Mouse (Mus musculus) liver, embryonic 14.5 days (tissue): Measurements from ENCODE around the gene Lpo. TPM values are rescaled to one million over a fixed set of nuclear protein-coding genes. Genes with fewer than 3 reads are reported as not detected.

Source experiments
- ATAC-seq: fragments of 200-750 bp; cut with Nextera tagmentation; 2 replicates; pipeline ENCODE4 v1.8.0; 2017; ENCODE audit warnings: moderate number of reproducible peaks, mild to moderate bottlenecking, moderate library complexity; ENCODE audit not compliant: insufficient read depth
- DNase-seq, 3 experiments: peaks; one replicate each; pipeline ENCODE4 v3.0.0-alpha.2; 2012 to 2013; ENCODE audit warnings: low read depth in 3 of 3, low spot score in 3 of 3
- H3K27ac ChIP-seq: fragments of 300-500 bp; sonication (generic); 2 replicates; pipeline ENCODE4 v1.5.1; 2014; ENCODE audit warnings: moderate library complexity, mild to moderate bottlenecking, control low read depth, inconsistent platforms
- H3K27me3 ChIP-seq: fragments of 300-500 bp; sonication (generic); 2 replicates; pipeline ENCODE4 v1.6.1; 2014; ENCODE audit warnings: mild to moderate bottlenecking, low read length, moderate library complexity; ENCODE audit not compliant: control insufficient read depth, insufficient read depth
- H3K36me3 ChIP-seq: fragments of 300-500 bp; sonication (generic); replicated peaks from 2 replicates; pipeline ENCODE4 v1.6.1; 2014; ENCODE audit warnings: low read depth; ENCODE audit not compliant: control insufficient read depth, insufficient read depth
- H3K4me1 ChIP-seq, 2 experiments: fragments of 200-500 bp in 1 of 2; fragments of 300-500 bp in 1 of 2; sonication (generic) in 1 of 2; replicated peaks; 2 replicates each; pipeline ENCODE4 v1.6.1; 2012 to 2014; ENCODE audit warnings: antibody characterized with exemption in 1 of 2, inconsistent platforms in 1 of 2, low read length in 1 of 2; ENCODE audit not compliant: control insufficient read depth in 2 of 2, insufficient read depth in 2 of 2
- H3K4me2 ChIP-seq: fragments of 300-500 bp; sonication (generic); 2 replicates; pipeline ENCODE4 v1.6.1; 2014; ENCODE audit warnings: low read depth, mild to moderate bottlenecking, control low read depth, moderate library complexity
- H3K4me3 ChIP-seq, 2 experiments: fragments of 200-500 bp in 1 of 2; fragments of 300-500 bp in 1 of 2; sonication (generic) in 1 of 2; 2 replicates each; pipeline ENCODE4 v1.5.1; 2012 to 2014; ENCODE audit warnings: low read depth in 2 of 2, low read length in 2 of 2, mild to moderate bottlenecking in 2 of 2, control low read depth in 1 of 2, inconsistent platforms in 1 of 2, moderate library complexity in 1 of 2; ENCODE audit not compliant: insufficient read depth in 1 of 2
- H3K9ac ChIP-seq: fragments of 300-500 bp; sonication (generic); replicated peaks from 2 replicates; pipeline ENCODE4 v1.6.1; 2014; ENCODE audit warnings: mild to moderate bottlenecking, control low read depth, moderate library complexity
- H3K9me3 ChIP-seq: fragments of 300-500 bp; sonication (generic); 2 replicates; pipeline ENCODE4 v1.6.1; 2016; ENCODE audit warnings: low read length, mixed read lengths; ENCODE audit not compliant: control insufficient read depth
- CTCF ChIP-seq: IDR thresholded peaks from 2 replicates; pipeline ENCODE4 v1.5.1; 2016; ENCODE audit warnings: antibody characterized with exemption, low read depth, control low read depth
- EP300 ChIP-seq: IDR thresholded peaks from 2 replicates; pipeline ENCODE4 v1.6.1; 2016; ENCODE audit warnings: antibody characterized with exemption, low read depth
- WGBS: fragments of 180-500 bp; shearing (Covaris S2); extraction: QIAGEN DNeasy Blood & Tissue Kit; methylation state at CpG from one replicate; pipeline ENCODE4 v1.1.7; 2014; ENCODE audit not compliant: insufficient replicate concordance; 5-methylcytosine and 5-hydroxymethylcytosine counted together
- polyA plus RNA-seq, 2 experiments: library from polyadenylated mRNA; depleted of rRNA in 1 of 2; stranded (reverse) in 1 of 2; unstranded in 1 of 2; fragments of >200 nt; fragmentation: Nextera tagmentation in 1 of 2; extraction: Ambion mirVana in 1 of 2; gene quantifications; 2 replicates each; pipeline versions ENCODE4 v1.2.1 to v1.2.3; 2012 to 2014

The Lpo gene
- polyA plus RNA-seq, 2 experiments: 0.02 TPM; not detected in 1

- ATAC-seq (peak; percentile 73), DNase-seq (peak; percentile 66 to 73 (median 71))
- H3K9ac ChIP-seq: peak within 1 kb of the TSS; percentile 40
- peaks cover 4 to 6% of the 10 kb centered on the region in 2 experiments; a peak in 3 of 4 replicates for H3K4me1 ChIP-seq
- H3K9me3 ChIP-seq: no peaks in the 10 kb centered on the region
- no peak for TF ChIP-seq EP300
- H3K4me2 ChIP-seq: peak within 1 kb of the TSS; percentile 78
- WGBS: 3% methylated on average over 40 of the region's 40 CpGs
- H3K36me3 ChIP-seq: no peaks in the 10 kb centered on the region
- H3K4me3 ChIP-seq: peak within 1 kb of the TSS; percentile 61 to 67
- H3K27ac ChIP-seq: no peak within 1 kb of the TSS
- H3K27me3 ChIP-seq: no peaks in the 10 kb centered on the region
Observed at GRCm38 (mm10) chr11:87852690-87853596, 24.9 kb upstream of the Lpo start, which contains the start of gene Mks1. TSS of gene Mks1 (plus strand) at chr11:87853215.

GRCm38 (mm10) chr11:87847884-87848283 is 19.8 kb upstream of the Lpo start:
- no peaks in the 10 kb centered on the region for H3K27me3 ChIP-seq
- H3K27ac ChIP-seq: no peak overlapping the region
- ATAC-seq (no peak), DNase-seq (no peak)
- H3K36me3 ChIP-seq: no peaks in the 10 kb centered on the region
- H3K4me3 ChIP-seq: no peak overlapping the region
- WGBS: 57% methylated on average over 6 of the region's 6 CpGs
- no peak overlapping the region for H3K4me2 ChIP-seq
- H3K4me1 ChIP-seq: 0 out of 4 replicates have a peak, but pooled peaks cover 0 to 2% of the 10 kb centered on the region in 2 experiments
- H3K9me3 ChIP-seq: no peaks in the 10 kb centered on the region
- TF ChIP-seq CTCF (no peak), EP300 (no peak)
- H3K9ac ChIP-seq: no peak overlapping the region

- ATAC-seq (no peak), DNase-seq (no peak)
- no peak overlapping the region for H3K4me3 ChIP-seq
- 69% methylated on average over 12 of the region's 12 CpGs for WGBS
- no peaks in the 10 kb centered on the region for H3K27me3 ChIP-seq
- H3K4me2 ChIP-seq: no peak overlapping the region
- H3K9ac ChIP-seq: no peak overlapping the region
- no peaks in the 10 kb centered on the region for H3K9me3 ChIP-seq
- H3K4me1 ChIP-seq: no peaks in the 10 kb centered on the region
- H3K36me3 ChIP-seq: no peaks in the 10 kb centered on the region
- TF ChIP-seq EP300 (no peak), CTCF (no peak)
- H3K27ac ChIP-seq: no peak overlapping the region
Observed at GRCm38 (mm10) chr11:87846968-87847600, 19.0 kb upstream of the Lpo start.

- WGBS: 55% methylated on average over 3 of the region's 3 CpGs
- Histone ChIP-seq H3K9ac (no peak overlapping the region), H3K4me1 (no peaks in the 10 kb centered on the region)
Observed at GRCm38 (mm10) chr11:87841436-87841835, 13.3 kb upstream of the Lpo start.

GRCm38 (mm10) chr11:87840676-87841075 is 12.6 kb upstream of the Lpo start:
- Histone ChIP-seq H3K4me2 (no peak overlapping the region), H3K9me3 (no peaks in the 10 kb centered on the region), H3K4me3 (no peak overlapping the region), H3K27me3 (no peaks in the 10 kb centered on the region), H3K27ac (no peak overlapping the region), H3K9ac (no peak overlapping the region), H3K4me1 (no peaks in the 10 kb centered on the region), H3K36me3 (no peaks in the 10 kb centered on the region)
- no peak for ATAC-seq
- no peak for DNase-seq
- WGBS: 61% methylated on average over 8 of the region's 8 CpGs
- TF ChIP-seq EP300: no peak
- no peak for TF ChIP-seq CTCF

More at GRCm38 (mm10) chr11:87841436-87841835, 13.3 kb upstream of the Lpo start:
- DNase-seq (no peak), ATAC-seq (no peak)
- no peaks in the 10 kb centered on the region for H3K36me3 ChIP-seq
- H3K4me2 ChIP-seq: no peak overlapping the region
- TF ChIP-seq CTCF: no peak
- TF ChIP-seq EP300: no peak
- no peak overlapping the region for H3K4me3 ChIP-seq
- no peaks in the 10 kb centered on the region for H3K27me3 ChIP-seq
- no peak overlapping the region for H3K27ac ChIP-seq
- H3K9me3 ChIP-seq: no peaks in the 10 kb centered on the region
